Mouse (Mus musculus) forebrain, embryonic 14.5 days (tissue): ENCODE results near the gene Marcksl1. TPM values are rescaled to one million over a fixed set of nuclear protein-coding genes. Genes with fewer than 3 reads are reported as not detected.
A peak's percentile ranks its signal among the peaks of the same experiment; 100 is the strongest.

ENCODE experiments used
- ATAC-seq: fragments of 200-750 bp; cut with Nextera tagmentation; 2 replicates; pipeline ENCODE4 v1.8.0; 2017; ENCODE audit warnings: mild to moderate bottlenecking, moderate library complexity
- DNase-seq: peaks from one replicate; pipeline ENCODE4 v3.0.0-alpha.2; 2015; ENCODE audit warnings: low spot score
- H3K27ac ChIP-seq: fragments of 300-500 bp; sonication (generic); 2 replicates; pipeline ENCODE4 v1.5.1; 2014; ENCODE audit warnings: low read depth, mild to moderate bottlenecking, control low read depth, low read length, moderate library complexity
- H3K27me3 ChIP-seq: fragments of 300-500 bp; sonication (generic); replicated peaks from 2 replicates; pipeline ENCODE4 v1.6.1; 2014; ENCODE audit warnings: low read length, control low read depth, mixed read lengths; ENCODE audit not compliant: control insufficient read depth, insufficient read depth
- H3K36me3 ChIP-seq: fragments of 300-500 bp; sonication (generic); 2 replicates; pipeline ENCODE4 v1.6.1; 2014; ENCODE audit warnings: low read length, control low read depth; ENCODE audit not compliant: control insufficient read depth, insufficient read depth
- H3K4me1 ChIP-seq: fragments of 300-500 bp; sonication (generic); 2 replicates; pipeline ENCODE4 v1.6.1; 2014; ENCODE audit warnings: antibody characterized with exemption, low read length, control low read depth; ENCODE audit not compliant: control insufficient read depth, insufficient read depth
- H3K4me2 ChIP-seq: fragments of 300-500 bp; sonication (generic); 2 replicates; pipeline ENCODE4 v1.6.1; 2014; ENCODE audit warnings: mild to moderate bottlenecking, control low read depth, low read length
- H3K4me3 ChIP-seq: fragments of 300-500 bp; sonication (generic); 2 replicates; pipeline ENCODE4 v1.5.1; 2014; ENCODE audit warnings: low read depth, low read length, control low read depth
- H3K9ac ChIP-seq: fragments of 300-500 bp; sonication (generic); 2 replicates; pipeline ENCODE4 v1.6.1; 2014; ENCODE audit warnings: mild to moderate bottlenecking, low read length, control low read depth, moderate library complexity
- H3K9me3 ChIP-seq: fragments of 300-500 bp; sonication (generic); replicated peaks from 2 replicates; pipeline ENCODE4 v1.6.1; 2016; ENCODE audit warnings: low read length, control low read depth, mixed read lengths; ENCODE audit not compliant: control insufficient read depth
- WGBS: fragments of 180-500 bp; shearing (Covaris S2); extraction: QIAGEN DNeasy Blood & Tissue Kit; methylation state at CpG from one replicate; pipeline ENCODE4 v1.1.7; 2014; 5-methylcytosine and 5-hydroxymethylcytosine counted together
- polyA plus RNA-seq: library from polyadenylated mRNA; unstranded; fragments of >200 nt; fragmentation: Nextera tagmentation; extraction: Ambion mirVana; gene quantifications from 2 replicates; pipeline ENCODE4 v1.2.1, GENCODE M21; 2014

The Marcksl1 gene
- 1,632 and 1,731 TPM in 2 replicates for polyA plus RNA-seq

DNA sequence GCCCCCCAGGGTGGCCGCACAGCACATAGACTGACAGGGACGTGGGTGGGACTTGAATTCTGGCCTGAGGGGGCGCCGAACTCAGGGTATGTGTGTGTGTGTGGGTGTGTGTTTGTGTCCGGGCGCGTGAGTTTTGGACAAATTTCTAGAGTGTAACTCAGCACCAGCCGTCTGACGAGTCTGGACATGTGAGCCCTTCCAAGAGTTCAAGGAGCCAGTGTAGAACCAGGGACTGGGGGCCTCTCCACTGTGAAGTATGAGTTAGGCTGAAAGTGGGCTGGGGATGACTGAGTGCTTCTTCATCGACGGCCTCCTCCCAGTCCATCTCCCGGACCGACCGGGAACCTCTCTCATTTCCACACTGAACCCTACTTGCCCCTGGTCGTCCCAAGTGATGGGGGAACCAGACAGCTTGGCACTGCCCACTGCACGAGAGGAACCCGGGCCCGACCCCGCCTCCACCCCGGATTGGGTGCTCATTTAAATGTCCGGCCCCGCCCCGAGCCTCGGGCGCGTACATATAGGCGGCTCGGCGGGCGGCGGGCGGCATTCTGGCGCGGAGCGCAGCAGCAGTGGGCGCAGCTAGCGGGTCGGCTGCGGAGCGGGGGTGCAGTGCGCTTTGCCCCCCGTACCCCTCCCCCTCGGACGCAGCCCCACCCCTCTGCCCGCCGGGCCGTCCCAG is at the start of gene Marcksl1:
Marcksl1 (plus strand) TSS at position 496 of the 682 bp plus-strand sequence.
- Histone ChIP-seq H3K36me3 (peaks cover 35% of the 10 kb centered on the region), H3K9me3 (no peaks in the 10 kb centered on the region), H3K27me3 (no peaks in the 10 kb centered on the region), H3K4me2 (peak within 1 kb of the TSS; percentile 72), H3K4me3 (peak within 1 kb of the TSS; percentile 100), H3K27ac (peak within 1 kb of the TSS; percentile 98), H3K4me1 (peaks cover 12% of the 10 kb centered on the region; the same call in 1 of the 2 replicates), H3K9ac (peak within 1 kb of the TSS; percentile 100)
- WGBS: 5% methylated on average over 46 of the region's 47 CpGs
- ATAC-seq (peak; percentile 90), DNase-seq (peak; percentile 94)

DNA sequence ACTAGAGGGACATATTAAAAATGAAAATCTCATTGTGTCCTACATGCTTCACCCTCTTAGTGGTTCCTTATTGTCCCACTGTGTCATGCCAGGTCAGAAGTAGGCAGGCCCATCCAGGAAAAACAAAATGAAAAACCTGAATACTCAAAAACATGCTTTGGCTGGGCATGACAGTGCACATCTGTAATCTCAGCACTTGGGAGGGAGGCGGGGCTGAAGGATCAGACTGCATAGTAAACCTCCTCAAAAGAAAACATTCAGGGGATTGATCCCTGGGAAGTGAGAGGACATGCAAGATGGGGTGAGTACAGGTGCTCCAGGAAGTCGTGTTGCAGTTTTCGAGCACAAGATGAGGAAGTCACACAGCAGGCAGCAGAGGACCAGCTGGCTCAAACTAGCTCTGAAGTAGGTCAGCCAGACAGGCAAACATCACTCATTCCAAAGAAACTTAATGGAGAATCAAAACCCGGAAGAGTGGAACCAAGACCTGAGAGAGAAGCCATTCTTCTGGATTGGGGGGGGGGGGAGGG is 49.0 kb upstream of the Marcksl1 start:
- no peak for ATAC-seq

DNA sequence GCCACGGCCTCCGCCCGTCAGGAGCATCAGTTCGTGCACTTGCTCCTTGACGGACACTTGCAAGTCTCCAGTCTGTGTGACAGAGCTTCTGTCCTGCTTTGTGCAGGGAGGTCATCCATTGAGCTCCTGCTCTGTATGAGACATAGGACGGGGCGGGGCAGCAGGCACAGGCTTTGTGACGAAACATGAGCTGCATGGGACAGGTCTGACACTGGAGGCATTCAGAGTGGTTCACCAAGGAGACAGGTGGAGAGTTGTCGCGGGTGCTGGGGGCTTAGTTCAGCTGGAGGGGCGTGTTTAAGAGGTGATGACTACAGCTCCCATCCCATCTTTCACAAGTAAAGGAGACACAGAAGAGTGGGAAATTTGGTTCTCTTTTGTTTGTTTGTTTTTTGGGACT is 37.3 kb upstream of the Marcksl1 start:
- DNase-seq (no peak), ATAC-seq (no peak)
- H3K36me3 ChIP-seq: peaks cover 90% of the 10 kb centered on the region
- no peaks in the 10 kb centered on the region for H3K9me3 ChIP-seq
- H3K4me2 ChIP-seq: no peak overlapping the region
- H3K9ac ChIP-seq: no peak overlapping the region
- 91% methylated on average over 11 of the region's 11 CpGs for WGBS
- H3K4me3 ChIP-seq: no peak overlapping the region
- no peak overlapping the region for H3K27ac ChIP-seq
- H3K27me3 ChIP-seq: no peaks in the 10 kb centered on the region
- H3K4me1 ChIP-seq: no peaks in the 10 kb centered on the region

More for the DNA sequence above, 49.0 kb upstream of the Marcksl1 start:
- 89% methylated on average over 4 of the region's 4 CpGs for WGBS
- DNase-seq: no peak
- H3K9ac ChIP-seq: no peak overlapping the region
- peaks cover 7% of the 10 kb centered on the region for H3K4me1 ChIP-seq
- H3K36me3 ChIP-seq: peaks cover 52% of the 10 kb centered on the region
- H3K4me3 ChIP-seq: no peak overlapping the region
- no peaks in the 10 kb centered on the region for H3K9me3 ChIP-seq
- no peaks in the 10 kb centered on the region for H3K27me3 ChIP-seq
- no peak overlapping the region for H3K27ac ChIP-seq
- no peak overlapping the region for H3K4me2 ChIP-seq

DNA sequence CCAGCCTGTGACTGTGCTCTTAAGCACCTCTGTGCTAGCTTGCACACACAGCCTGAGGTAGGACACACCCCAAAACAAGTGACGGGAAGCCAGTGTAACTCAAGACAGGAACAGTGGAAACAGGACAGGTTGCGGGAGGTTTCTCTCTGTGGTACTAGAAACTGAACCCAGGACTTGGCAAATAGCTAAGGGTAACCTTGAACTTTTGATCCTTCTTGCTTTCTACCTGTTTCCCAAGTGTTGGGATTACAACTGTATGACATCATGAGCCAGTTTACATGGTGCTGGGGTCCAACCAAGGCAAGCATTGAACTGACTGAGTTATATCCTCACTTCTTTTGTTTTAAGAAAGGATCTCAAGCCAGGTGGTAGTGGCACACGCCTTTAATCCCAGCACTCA is 33.5 kb upstream of the Marcksl1 start:
- Histone ChIP-seq H3K27me3 (no peaks in the 10 kb centered on the region), H3K4me2 (no peak overlapping the region), H3K27ac (no peak overlapping the region), H3K4me3 (no peak overlapping the region), H3K9ac (no peak overlapping the region), H3K36me3 (peaks cover 87% of the 10 kb centered on the region), H3K4me1 (no peaks in the 10 kb centered on the region), H3K9me3 (no peaks in the 10 kb centered on the region)
- WGBS: 96% methylated on average over 3 of the region's 3 CpGs
- ATAC-seq (no peak), DNase-seq (no peak)

DNA sequence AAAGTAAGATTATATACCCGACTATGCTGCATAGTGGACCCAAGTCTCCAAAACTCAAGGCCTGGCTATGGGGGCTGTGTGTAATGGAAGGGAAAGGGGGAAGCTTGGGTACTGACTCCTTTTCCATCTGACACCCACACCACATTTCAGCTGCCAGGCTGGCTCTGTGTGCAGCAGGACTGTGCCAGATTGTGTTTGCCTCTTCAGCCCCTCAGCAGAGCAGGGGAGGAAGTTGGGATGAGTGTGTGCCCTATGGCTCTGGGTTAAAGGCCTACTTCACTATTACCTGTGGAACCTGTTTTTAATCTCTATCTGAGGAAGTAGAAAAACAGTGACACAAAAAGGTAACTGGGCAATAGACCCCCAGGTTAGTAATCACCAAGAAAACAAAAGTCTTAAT is 32.3 kb upstream of the Marcksl1 start:
- Histone ChIP-seq H3K9ac (no peak overlapping the region), H3K4me1 (no peaks in the 10 kb centered on the region), H3K27me3 (no peaks in the 10 kb centered on the region), H3K36me3 (peaks cover 89% of the 10 kb centered on the region), H3K4me2 (no peak overlapping the region), H3K27ac (no peak overlapping the region), H3K4me3 (no peak overlapping the region), H3K9me3 (no peaks in the 10 kb centered on the region)
- DNase-seq: no peak
- WGBS: 94% methylated on average over 1 of the region's 1 CpGs
- no peak for ATAC-seq

DNA sequence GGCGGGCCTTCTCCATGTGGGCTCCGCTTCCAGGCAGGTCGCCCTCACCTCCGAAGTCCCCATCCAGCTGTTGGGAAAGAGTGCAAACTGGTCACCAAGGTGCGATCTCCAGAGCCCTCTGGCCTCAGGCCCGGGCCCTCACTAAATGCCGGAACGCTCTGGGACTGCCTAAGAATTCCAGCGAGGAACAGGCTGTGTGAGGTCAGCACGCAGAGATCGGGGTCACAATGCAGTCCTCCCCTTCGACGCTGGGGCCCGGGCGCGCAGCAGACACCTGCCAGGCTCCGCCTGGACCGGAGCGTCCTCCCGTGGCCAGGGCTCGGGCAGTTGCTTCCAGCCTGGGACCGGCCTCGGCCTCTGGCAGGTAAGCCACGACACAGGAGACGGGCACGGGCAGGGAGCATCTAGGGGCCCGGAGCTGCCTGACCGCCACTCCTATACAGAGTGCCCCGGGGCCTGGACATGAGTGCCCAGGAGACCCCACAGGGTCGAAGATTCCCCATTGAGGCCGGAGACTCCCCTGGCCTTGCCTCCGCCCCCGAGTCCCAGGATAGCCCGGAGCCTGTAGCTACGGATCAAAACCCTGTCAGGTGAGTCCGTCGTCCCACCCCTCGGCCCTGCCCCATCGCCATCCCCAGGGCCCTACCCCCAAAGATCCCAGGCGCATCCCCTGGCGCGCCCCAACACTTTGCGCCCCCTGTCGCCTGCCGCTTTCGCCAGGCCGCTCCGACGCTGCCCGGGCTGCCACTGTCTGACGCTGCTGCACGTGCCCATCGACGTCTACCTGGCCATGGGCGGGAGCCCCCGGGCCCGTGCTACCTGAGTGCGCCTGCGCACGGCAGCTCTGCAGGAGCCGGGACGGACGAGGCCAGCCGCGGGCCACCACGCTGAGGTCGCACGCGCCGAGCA is 22.2 kb upstream of the Marcksl1 start, which contains the start of the genes Tssk3 and Fam229a:
Tssk3 (minus strand) TSS at position 51 of the 909 bp plus-strand sequence.
Fam229a (plus strand) TSS at position 219 of the 909 bp plus-strand sequence.
- Histone ChIP-seq H3K27me3 (peaks cover 12% of the 10 kb centered on the region), H3K4me3 (peak within 1 kb of the TSS; percentile 28), H3K4me1 (peaks cover 13% of the 10 kb centered on the region), H3K9me3 (no peaks in the 10 kb centered on the region), H3K4me2 (peak within 1 kb of the TSS; percentile 59), H3K27ac (no peak within 1 kb of the TSS), H3K9ac (peak within 1 kb of the TSS; percentile 40), H3K36me3 (peaks cover 31% of the 10 kb centered on the region)
- 3% methylated on average over 64 of the region's 70 CpGs for WGBS
- no peak for DNase-seq
- peak; percentile 29; the same call in 1 of the 2 replicates for ATAC-seq

DNA sequence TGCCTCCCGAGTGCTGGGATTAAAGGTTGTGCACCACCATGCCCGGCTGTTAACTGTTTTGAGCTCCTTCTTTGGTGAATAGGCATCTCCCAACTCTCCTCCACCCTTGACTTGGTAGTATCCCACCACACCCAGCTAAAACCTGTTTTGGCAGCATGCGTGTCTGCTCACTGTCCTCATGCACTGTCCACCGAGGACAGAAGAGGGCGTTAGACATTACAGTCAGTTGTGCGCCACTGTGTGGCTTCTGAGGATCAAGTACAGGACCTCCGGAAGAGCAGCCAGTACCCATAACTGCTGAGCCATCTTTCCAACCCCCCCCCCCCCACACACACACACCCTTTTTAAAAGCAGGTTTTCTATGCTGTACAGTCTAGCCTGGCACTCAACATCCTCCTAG is 18.7 kb upstream of the Marcksl1 start:
- Histone ChIP-seq H3K4me3 (no peak overlapping the region), H3K36me3 (no peaks in the 10 kb centered on the region), H3K27ac (no peak overlapping the region), H3K4me2 (no peak overlapping the region), H3K9ac (no peak overlapping the region), H3K27me3 (peaks cover 12% of the 10 kb centered on the region), H3K9me3 (no peaks in the 10 kb centered on the region), H3K4me1 (peaks cover 20% of the 10 kb centered on the region)
- ATAC-seq (no peak), DNase-seq (no peak)
- WGBS: 65% methylated on average over 6 of the region's 7 CpGs

DNA sequence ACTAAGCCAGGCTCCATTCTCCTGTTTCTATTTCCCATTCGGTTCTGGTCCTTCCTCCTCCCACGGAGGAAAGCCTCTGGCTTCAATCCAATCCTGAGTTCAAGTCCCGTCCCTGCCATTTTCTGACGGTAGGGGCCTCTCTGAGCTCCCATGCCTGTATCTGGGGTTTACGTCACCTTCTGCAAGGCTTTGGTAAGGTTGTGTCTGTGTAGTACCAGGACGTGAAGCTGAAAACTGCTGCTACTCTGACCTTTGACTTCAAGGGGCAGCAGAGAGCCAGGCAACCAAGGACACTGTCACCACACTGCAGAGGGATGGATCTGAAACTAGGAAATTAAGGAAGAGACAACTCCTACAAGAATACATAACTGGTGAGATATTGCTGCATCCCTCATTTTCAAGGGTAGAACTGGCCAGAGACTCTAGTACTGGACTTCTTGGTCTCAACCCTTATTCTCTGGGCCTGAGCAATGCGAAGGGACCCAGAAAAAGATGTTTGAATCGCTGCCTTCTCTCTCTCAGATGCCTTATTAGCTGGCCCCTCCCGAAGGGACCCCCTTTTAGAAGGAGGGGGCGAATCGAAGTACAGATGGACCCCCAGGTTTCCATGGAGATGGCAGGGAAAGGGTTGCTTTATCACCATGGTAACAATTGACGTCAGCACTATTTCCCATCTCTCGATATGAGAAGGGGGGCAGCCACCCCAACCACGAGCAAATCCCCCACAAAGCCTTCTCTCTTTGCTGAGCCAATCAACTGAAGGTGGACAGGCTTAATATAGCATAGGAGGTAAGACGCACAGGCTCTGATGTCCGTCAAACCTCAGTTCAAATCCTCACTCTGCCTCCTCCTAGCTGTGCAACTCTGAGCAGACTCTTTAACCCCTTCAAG is 17.5 kb upstream of the Marcksl1 start:
- Histone ChIP-seq H3K4me3 (peak overlapping the region; percentile 9; the same call in 1 of the 2 replicates), H3K9ac (peak overlapping the region; percentile 43; the same call in 1 of the 2 replicates), H3K36me3 (no peaks in the 10 kb centered on the region), H3K4me1 (peaks cover 20% of the 10 kb centered on the region), H3K27ac (peak overlapping the region; percentile 80), H3K9me3 (no peaks in the 10 kb centered on the region), H3K27me3 (peaks cover 11% of the 10 kb centered on the region), H3K4me2 (peak overlapping the region; percentile 33)
- WGBS: 20% methylated on average over 16 of the region's 16 CpGs
- ATAC-seq (peak; percentile 42), DNase-seq (peak; percentile 89)
